Mouse (Mus musculus): ENCODE measurements around the gene Tmbim1. TPM values are rescaled to one million over a fixed set of nuclear protein-coding genes. Genes with fewer than 3 reads are reported as not detected.

Tmbim1 gene
- polyA plus RNA-seq, 1 experiment from 2014 or later, result 15.9 TPM

DNA sequence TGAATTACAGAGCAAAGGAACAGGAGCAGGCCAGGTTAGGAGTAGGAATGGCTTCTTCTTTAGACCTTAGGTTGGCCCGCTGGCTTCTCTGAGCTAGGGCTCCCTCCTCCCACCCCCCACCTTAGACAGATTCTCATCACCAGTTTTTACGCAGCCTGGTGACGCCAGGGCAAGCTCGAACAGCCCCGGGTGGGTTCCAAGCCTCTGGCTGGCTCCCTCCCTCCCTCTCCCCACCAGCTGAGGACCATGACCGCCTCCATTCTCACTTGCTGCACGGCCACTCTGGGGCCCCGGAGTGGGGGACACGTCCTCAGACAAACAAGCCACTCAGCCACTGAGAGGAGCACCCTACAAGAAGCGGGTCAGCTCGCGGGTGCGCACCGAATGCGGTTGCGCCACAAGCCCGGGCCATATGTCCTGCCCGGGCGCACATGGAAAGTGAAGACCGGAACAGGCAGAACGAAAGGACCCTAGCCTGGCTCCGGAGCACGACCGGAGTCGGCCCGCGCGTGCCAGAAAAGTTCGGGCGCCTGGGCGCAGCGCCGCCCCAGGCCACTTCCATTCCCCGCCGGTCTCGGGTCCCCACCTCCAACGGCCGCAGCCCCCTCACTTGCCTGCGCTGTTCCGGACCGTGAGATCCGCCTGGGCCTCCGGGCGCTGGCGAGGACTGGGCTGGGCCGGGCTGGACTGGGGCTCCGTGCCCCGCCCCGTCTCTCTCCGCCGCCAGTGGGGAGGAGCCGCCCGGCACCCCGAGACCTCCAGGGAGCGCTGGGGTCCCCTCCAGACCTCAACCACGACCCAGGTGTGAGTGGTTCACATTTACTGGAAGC, 1.7 kb downstream of the Tmbim1 start:
- Histone ChIP-seq H3K27ac (peak overlapping the region; percentile 80), H3K4me2 (peak overlapping the region; percentile 92), H3K9ac (peak overlapping the region; percentile 88), H3K4me1 (replicated peaks) (peaks cover 84% of the 10 kb centered on the region), H3K4me3 (replicated peaks) (peak overlapping the region; percentile 81), H3K36me3 (no peaks in the 10 kb centered on the region), H3K27me3 (no peaks in the 10 kb centered on the region), H3K9me3 (replicated peaks) (no peaks in the 10 kb centered on the region)
- peak; percentile 61 for DNase-seq
- ATAC-seq (ENCODE audit: low read depth), result peak; percentile 91
- 1% methylated on average over 56 of the region's 56 CpGs for WGBS (ENCODE audit: insufficient replicate concordance)

DNA sequence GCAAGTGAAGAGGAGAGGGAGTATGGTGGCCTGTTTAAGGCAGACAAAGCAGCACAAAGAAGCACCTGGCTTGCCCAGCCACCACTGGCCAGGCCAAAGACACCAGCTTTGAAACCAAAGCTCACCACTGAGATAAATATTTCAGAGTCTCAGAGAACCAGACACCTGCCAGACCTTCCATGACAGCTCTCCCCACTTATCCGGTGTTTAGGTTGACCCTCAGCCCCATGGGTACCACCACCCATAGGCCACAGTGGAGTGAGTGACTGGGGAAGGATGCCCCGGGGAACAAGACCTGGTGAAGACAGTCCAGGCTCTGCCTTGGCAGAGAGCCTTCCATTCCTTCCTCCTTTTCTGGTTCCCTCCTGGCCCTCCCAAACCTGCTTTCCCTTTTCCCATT, 2.6 kb downstream of the Tmbim1 start:
- H3K27me3 ChIP-seq, result no peaks in the 10 kb centered on the region
- H3K27ac ChIP-seq, result peak overlapping the region; percentile 16; the same call in 1 of the 2 replicates
- ATAC-seq (ENCODE audit: low read depth), result no peak

DNA sequence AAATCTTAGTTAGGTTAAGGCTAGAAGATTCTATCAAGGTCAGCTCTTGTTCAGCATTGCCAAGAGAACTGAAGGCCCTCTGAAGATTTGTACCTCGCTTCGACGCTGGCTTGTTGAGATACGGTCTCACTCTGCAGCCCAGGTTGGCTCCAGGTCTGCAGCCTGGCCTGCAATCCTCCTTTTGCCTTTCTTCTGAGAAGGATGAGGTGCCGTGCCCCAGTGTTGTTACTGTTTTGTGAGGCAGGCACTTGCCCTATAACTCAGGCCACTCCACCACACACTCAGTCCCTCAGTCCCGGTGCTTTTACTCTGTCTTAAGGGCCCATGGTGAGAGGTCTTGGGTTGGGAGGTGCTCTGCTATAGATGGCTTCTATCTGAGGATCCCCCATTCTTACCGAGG, 3.2 kb downstream of the Tmbim1 start:
- H3K9ac ChIP-seq, result 0 out of 2 replicates have a peak overlapping the region, but pooled peaks have one; percentile 5
- H3K4me1 ChIP-seq (replicated peaks), result peaks cover 86% of the 10 kb centered on the region
- peak overlapping the region; percentile 81; the same call in 1 of the 2 replicates for H3K4me3 ChIP-seq (replicated peaks)
- no peaks in the 10 kb centered on the region for H3K36me3 ChIP-seq
- H3K27ac ChIP-seq, result no peak overlapping the region; the same call in 1 of the 2 replicates
- WGBS (ENCODE audit: insufficient replicate concordance), result 86% methylated on average over 7 of the region's 7 CpGs
- peak overlapping the region; percentile 92 for H3K4me2 ChIP-seq
- H3K27me3 ChIP-seq, result no peaks in the 10 kb centered on the region
- DNase-seq (no peak), ATAC-seq (ENCODE audit: low read depth) (no peak)
- no peaks in the 10 kb centered on the region for H3K9me3 ChIP-seq (replicated peaks)

More for the DNA sequence above, 2.6 kb downstream of the Tmbim1 start:
- WGBS (ENCODE audit: insufficient replicate concordance), result 69% methylated on average over 2 of the region's 2 CpGs
- Histone ChIP-seq H3K9me3 (replicated peaks) (no peaks in the 10 kb centered on the region), H3K4me2 (peak overlapping the region; percentile 92), H3K36me3 (no peaks in the 10 kb centered on the region), H3K9ac (0 out of 2 replicates have a peak overlapping the region, but pooled peaks have one; percentile 88), H3K4me1 (replicated peaks) (peaks cover 86% of the 10 kb centered on the region), H3K4me3 (replicated peaks) (peak overlapping the region; percentile 81)
- no peak for DNase-seq

DNA sequence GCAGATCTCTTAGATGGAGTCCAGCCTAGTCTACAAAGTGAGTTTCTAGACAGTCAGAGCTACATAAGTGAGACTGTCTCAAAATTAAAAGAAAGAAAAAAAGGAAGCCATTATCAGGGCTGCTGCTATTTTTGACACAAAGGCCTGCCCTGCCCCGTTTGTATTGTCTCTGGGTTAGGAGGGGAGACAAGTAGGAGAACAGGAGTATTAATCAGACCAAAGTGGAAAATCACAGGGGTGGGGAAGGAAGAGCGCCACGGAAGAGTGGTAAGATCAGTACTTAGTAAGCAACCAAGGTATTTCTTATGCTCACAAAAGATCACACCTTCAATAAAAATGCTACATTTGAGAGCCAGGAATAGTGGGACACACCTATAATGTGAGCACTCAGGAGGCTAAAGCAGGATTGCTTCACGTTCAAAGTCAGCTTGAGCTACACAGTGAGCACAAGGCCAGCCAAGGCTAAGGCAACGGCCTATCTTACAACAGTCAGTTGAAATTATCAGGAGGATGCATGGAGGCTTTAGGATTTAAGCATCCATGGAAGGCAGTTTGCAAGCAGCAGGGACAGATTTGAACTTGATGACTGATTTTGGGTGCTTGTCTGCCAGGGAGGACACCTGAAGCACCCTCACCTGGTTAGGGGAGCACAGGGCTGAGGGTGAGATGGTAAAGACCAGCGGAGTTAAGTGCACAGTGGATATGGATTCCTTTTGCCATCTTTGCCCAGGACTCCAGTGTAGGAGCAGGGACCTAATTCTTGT, 4.9 kb downstream of the Tmbim1 start:
- Histone ChIP-seq H3K27ac (peak overlapping the region; percentile 21; the same call in 1 of the 2 replicates), H3K4me2 (no peak overlapping the region; the same call in 1 of the 2 replicates), H3K27me3 (no peaks in the 10 kb centered on the region), H3K4me3 (replicated peaks) (no peak overlapping the region), H3K36me3 (no peaks in the 10 kb centered on the region), H3K4me1 (replicated peaks) (peaks cover 98% of the 10 kb centered on the region), H3K9me3 (replicated peaks) (no peaks in the 10 kb centered on the region), H3K9ac (no peak overlapping the region)
- WGBS (ENCODE audit: insufficient replicate concordance), result 58% methylated on average over 6 of the region's 6 CpGs
- DNase-seq, result no peak
- no peak for ATAC-seq (ENCODE audit: low read depth)

DNA sequence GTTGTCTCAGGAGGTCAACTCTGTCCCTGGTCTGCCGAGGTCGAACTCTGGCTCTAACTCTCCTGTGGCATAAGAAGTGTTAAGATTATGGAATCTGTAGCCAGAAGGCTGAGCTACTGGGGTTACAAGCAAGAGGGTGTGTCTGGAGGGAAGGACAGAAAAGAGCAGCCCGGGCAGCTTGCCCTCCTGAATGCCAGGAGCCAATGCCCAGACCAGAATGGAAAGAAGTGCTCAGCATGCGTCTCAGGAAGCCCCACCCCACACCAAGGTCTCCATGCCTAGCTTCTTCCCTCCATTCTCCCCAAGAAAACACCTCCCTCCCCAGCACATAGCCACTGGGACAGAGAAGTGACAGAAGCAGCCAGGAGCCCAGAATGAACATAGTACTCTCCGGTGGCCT, 6.4 kb downstream of the Tmbim1 start:
- no peak for ATAC-seq (ENCODE audit: low read depth)
- Histone ChIP-seq H3K9ac (peak overlapping the region; percentile 37; the same call in 1 of the 2 replicates), H3K27ac (no peak overlapping the region)

DNA sequence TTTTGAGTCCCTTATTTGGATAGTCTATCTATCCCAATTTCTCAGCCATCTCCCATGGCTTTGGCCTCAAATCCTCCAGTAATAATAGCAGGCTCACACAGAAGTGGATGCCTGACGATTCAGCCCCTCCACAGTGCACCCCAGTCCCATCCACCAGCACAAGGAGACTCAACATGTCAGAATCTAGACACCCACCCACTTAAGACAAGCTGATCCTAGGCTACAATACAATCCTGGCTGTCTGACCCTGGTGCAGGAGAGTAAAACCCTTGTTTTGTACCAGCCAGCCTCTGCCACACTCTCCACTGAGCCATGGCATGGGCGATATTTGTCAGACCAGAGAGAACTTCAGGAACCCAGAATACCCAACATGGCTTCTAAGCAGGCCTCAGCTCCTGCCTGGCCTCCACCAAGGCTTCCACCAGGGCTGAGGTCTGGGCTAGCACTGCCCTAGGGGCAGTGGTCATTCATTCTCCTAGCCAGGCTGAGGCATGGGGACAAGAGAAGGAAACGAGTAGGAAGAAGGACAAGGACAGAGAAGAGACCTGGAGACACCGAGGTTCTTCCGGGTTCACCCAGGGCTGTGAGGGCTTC, 7.2 kb downstream of the Tmbim1 start:
- no peak overlapping the region for H3K4me2 ChIP-seq
- H3K36me3 ChIP-seq, result peaks cover 10% of the 10 kb centered on the region
- DNase-seq (no peak), ATAC-seq (ENCODE audit: low read depth) (no peak)
- WGBS (ENCODE audit: insufficient replicate concordance), result 86% methylated on average over 5 of the region's 5 CpGs
- H3K9ac ChIP-seq, result no peak overlapping the region
- no peaks in the 10 kb centered on the region for H3K27me3 ChIP-seq
- H3K9me3 ChIP-seq (replicated peaks), result no peaks in the 10 kb centered on the region
- H3K4me1 ChIP-seq (replicated peaks), result peaks cover 98% of the 10 kb centered on the region
- H3K4me3 ChIP-seq (replicated peaks), result no peak overlapping the region
- peak overlapping the region; percentile 19; the same call in 1 of the 2 replicates for H3K27ac ChIP-seq

More for the DNA sequence above, 6.4 kb downstream of the Tmbim1 start:
- Histone ChIP-seq H3K4me1 (replicated peaks) (peaks cover 99% of the 10 kb centered on the region), H3K27me3 (no peaks in the 10 kb centered on the region), H3K4me2 (no peak overlapping the region), H3K9me3 (replicated peaks) (no peaks in the 10 kb centered on the region), H3K4me3 (replicated peaks) (no peak overlapping the region), H3K36me3 (peaks cover 4% of the 10 kb centered on the region)
- DNase-seq, result no peak
- WGBS (ENCODE audit: insufficient replicate concordance), result 63% methylated on average over 5 of the region's 5 CpGs

DNA sequence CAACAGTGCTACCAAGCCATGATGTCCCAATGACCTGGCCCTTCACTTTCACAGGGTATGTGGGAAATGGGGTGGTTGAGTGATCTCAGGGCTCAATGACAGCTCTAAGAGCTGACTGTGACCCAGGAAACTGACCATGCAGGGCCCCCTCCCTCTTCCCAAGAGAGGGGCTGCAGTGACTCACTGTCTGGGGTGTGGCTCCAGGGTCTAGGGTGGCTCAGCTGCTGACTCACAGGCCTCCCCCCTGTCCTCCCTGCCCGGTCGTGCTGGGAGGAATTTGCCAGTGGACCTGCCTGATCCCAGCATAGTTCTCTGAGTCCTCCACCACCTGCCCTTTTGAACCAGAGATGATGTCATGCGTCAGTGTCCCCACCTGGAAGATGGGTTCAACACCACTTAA, 8.2 kb downstream of the Tmbim1 start:
- WGBS (ENCODE audit: insufficient replicate concordance), result 53% methylated on average over 3 of the region's 3 CpGs
- Histone ChIP-seq H3K4me2 (peak overlapping the region; percentile 90), H3K9me3 (replicated peaks) (no peaks in the 10 kb centered on the region), H3K27me3 (no peaks in the 10 kb centered on the region), H3K36me3 (peaks cover 19% of the 10 kb centered on the region), H3K4me1 (replicated peaks) (peaks cover 88% of the 10 kb centered on the region), H3K9ac (peak overlapping the region; percentile 82), H3K27ac (peak overlapping the region; percentile 94), H3K4me3 (replicated peaks) (peak overlapping the region; percentile 63; the same call in 1 of the 2 replicates)
- peak; percentile 46 for DNase-seq
- no peak for ATAC-seq (ENCODE audit: low read depth)

DNA sequence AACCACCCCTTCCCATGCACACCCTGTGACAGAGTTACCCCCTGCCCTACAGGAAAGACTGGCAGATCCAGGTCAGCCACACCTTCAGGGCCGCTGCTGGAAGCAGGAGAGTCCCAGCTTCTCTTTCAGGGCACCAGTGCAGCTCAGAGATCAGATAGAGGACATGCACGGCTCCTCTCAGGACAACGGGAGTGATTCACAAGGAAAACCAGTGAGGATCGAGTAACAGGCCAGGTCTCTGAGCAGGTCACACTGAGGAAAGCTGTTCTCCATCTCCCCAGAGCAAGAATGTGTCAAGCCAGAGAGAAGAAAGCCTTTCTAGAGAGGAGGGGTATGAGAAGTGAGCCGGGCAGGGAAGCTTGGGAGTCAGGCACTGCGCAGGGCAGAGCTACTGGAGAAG, 8.9 kb downstream of the Tmbim1 start:
- WGBS (ENCODE audit: insufficient replicate concordance), result 62% methylated on average over 6 of the region's 6 CpGs
- DNase-seq, result no peak
- H3K9me3 ChIP-seq (replicated peaks), result no peaks in the 10 kb centered on the region
- peak overlapping the region; percentile 90 for H3K4me2 ChIP-seq
- peaks cover 24% of the 10 kb centered on the region for H3K36me3 ChIP-seq
- no peaks in the 10 kb centered on the region for H3K27me3 ChIP-seq
- H3K4me1 ChIP-seq (replicated peaks), result peaks cover 80% of the 10 kb centered on the region
- H3K27ac ChIP-seq, result peak overlapping the region; percentile 94
- ATAC-seq (ENCODE audit: low read depth), result no peak
- H3K9ac ChIP-seq, result peak overlapping the region; percentile 82
- peak overlapping the region; percentile 63 for H3K4me3 ChIP-seq (replicated peaks)

DNA sequence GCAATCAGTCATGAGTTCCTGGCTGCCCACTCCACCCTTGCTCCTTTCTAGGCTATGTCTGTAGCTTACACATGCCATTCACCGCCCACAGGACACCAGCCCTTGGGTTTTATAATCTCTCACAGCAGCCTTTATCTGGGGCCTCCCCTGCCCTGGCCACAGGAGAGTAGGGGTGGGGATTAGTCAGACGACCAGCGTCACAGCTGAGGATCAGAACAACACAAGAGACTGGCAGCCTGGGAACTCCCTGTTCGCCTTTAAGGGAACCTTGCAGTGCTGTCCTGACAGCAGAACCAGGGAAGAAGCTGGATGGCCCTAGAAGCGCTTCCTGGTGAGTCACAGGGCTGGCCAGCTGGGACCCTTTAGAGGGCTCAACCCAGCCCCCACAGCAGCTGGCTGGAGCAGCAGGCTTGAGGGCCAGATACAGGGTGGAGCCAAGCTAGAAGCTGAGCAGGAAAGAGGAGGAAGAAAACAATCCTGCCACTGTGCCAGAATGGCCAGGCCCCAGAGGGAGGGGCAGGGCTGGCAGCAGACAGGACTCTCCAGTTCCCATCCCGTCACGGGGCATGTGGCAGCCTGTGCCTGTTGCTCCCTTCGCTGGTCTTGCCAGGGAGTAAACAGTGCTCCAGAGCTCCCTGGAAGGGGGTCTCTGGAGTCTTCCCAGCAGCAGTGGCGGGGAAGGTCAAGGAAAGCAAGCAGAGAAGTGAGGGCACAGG, 9.8 kb downstream of the Tmbim1 start:
- Histone ChIP-seq H3K36me3 (peaks cover 33% of the 10 kb centered on the region), H3K9me3 (replicated peaks) (no peaks in the 10 kb centered on the region), H3K4me2 (peak overlapping the region; percentile 90), H3K4me1 (replicated peaks) (peaks cover 77% of the 10 kb centered on the region), H3K27me3 (no peaks in the 10 kb centered on the region), H3K27ac (peak overlapping the region; percentile 94), H3K4me3 (replicated peaks) (peak overlapping the region; percentile 63), H3K9ac (peak overlapping the region; percentile 82)
- WGBS (ENCODE audit: insufficient replicate concordance), result 19% methylated on average over 9 of the region's 9 CpGs
- peak; percentile 86 for DNase-seq
- ATAC-seq (ENCODE audit: low read depth), result peak; percentile 96

DNA sequence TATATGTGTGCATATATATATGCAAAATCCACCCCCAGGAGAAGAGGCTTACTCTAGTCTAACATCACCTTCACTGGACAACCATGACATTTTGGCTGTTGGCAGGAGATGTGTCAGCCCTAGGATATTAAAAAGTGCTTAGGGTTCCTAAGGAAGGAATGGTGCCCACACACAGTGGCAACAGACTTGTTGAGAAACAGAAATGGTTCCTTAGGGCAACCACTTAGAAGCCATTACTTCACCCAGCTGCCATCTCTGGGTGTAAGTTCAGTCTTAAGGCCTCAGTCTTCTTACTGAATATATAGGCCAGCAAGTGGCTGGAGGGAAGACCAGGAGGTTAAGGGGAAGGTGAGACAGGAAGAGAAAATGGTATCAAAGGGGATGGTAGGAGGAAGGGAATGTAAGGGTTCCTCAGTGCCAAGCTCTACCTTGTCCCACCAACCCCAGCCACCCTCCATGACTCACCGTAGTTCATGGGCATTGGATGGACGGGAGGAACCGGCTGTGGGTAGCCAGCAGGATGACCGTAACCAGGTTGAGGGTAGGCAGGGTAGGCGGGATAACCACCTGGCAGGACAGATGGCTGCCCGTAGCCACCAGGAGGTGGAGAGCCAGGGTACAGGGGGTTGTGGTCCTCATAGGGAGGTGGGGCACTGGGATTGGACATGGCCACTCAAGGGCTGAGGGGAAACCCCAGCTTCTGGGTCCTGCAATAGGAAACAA, 10.5 kb downstream of the Tmbim1 start:
- Histone ChIP-seq H3K4me2 (peak overlapping the region; percentile 90), H3K36me3 (peaks cover 40% of the 10 kb centered on the region), H3K4me3 (replicated peaks) (peak overlapping the region; percentile 63), H3K27ac (peak overlapping the region; percentile 94), H3K9ac (peak overlapping the region; percentile 82), H3K4me1 (replicated peaks) (peaks cover 77% of the 10 kb centered on the region), H3K9me3 (replicated peaks) (no peaks in the 10 kb centered on the region), H3K27me3 (no peaks in the 10 kb centered on the region)
- 64% methylated on average over 6 of the region's 6 CpGs for WGBS (ENCODE audit: insufficient replicate concordance)
- ATAC-seq (ENCODE audit: low read depth) (no peak), DNase-seq (no peak)

Measured in liver, embryonic 13.5 days (tissue).